Mouse (Mus musculus): Measurements from ENCODE around the gene Nup188.

GRCm38 (mm10) chr2:30287027-30287373 is 803 bp downstream of the Nup188 start:
- no peak for TF ChIP-seq CTCF (IDR thresholded peaks at IDR 0.05; ENCODE audit: low read depth, low read length)
- no peak for TF ChIP-seq POLR2AphosphoS5 (IDR thresholded peaks at IDR 0.05; ENCODE audit: insufficient replicate concordance, low read depth, low read length)

Measured in G1E (cell line).